Mouse (Mus musculus): Measurements from ENCODE around the gene Chrm1. TPM values are rescaled to one million over a fixed set of nuclear protein-coding genes. Genes with fewer than 3 reads are reported as not detected.
"Not testable (repeated sequence)": the region's sequence is repeated elsewhere in the genome, so short reads cannot be mapped to it uniquely, and the experiment has no call there.

The Chrm1 gene
- polyA plus RNA-seq, 1 experiment from 2014 or later, result 0.41 TPM

DNA sequence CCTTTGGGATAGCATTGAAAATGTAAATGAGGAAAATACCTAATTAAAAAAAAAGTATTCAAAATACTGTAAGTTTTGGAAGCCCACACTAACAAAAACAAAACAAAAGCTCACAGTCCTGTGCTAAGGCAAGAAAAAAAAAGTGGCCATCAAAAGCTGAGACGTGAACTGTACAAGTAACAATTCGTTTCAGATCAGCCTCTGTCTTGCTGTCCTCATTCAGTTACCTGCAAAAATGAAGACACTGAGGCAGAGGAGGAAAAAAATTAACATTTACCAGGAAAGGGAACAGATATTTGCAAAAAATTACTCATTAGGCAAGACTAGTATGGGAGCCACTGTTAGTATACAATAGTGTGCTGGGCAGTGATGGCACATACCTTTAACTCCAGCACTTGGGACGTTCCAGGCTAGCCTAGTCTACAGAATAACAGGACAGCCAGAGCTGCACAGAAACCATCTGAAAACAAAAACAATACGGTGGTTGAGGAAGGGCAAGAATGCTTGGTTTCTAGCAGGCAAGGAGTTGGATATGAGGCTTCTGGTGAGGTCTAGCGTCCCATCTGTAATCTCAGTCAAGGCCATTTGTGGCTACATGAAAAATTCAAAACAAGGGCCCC is 64.0 kb downstream of the Chrm1 start:
- H3K9me3 ChIP-seq, result no peaks in the 10 kb centered on the region
- no peaks in the 10 kb centered on the region for H3K27me3 ChIP-seq
- H3K4me2 ChIP-seq, result no peak overlapping the region
- no peak overlapping the region for H3K9ac ChIP-seq (replicated peaks)
- peaks cover 12% of the 10 kb centered on the region for H3K4me1 ChIP-seq (replicated peaks)
- H3K27ac ChIP-seq, result 0 out of 2 replicates have a peak overlapping the region, but pooled peaks have one; percentile 23
- H3K36me3 ChIP-seq, result peaks cover 32% of the 10 kb centered on the region
- 28% methylated on average over 5 of the region's 5 CpGs for WGBS
- no peak overlapping the region for H3K4me3 ChIP-seq (replicated peaks)
- ATAC-seq (ENCODE audit: insufficient number of reproducible peaks, insufficient read depth, low FRiP score, low TSS enrichment, low read depth), result no peak

GRCm38 (mm10) chr19:8728335-8729099 is 64.9 kb downstream of the Chrm1 start:
- not testable (repeated sequence) for H3K27ac ChIP-seq; ATAC-seq (ENCODE audit: insufficient number of reproducible peaks, insufficient read depth, low FRiP score, low TSS enrichment, low read depth); H3K9ac ChIP-seq (replicated peaks); H3K4me2 ChIP-seq; H3K9me3 ChIP-seq; H3K27me3 ChIP-seq; H3K4me3 ChIP-seq (replicated peaks)
- Histone ChIP-seq H3K4me1 (replicated peaks) (peaks cover 12% of the 10 kb centered on the region), H3K36me3 (peaks cover 32% of the 10 kb centered on the region)
- WGBS, result 50% methylated on average over 3 of the region's 3 CpGs

Other genes starting within 250 kb of the Chrm1 start
- 0.26 TPM in 1 of 2 replicates, not detected in the other for gene Slc22a8, start 72.5 kb upstream of the Chrm1 start, polyA plus RNA-seq (2016; fragmentation: Nextera tagmentation; extraction: Ambion mirVana)
- gene Slc22a6, start 45.8 kb upstream of the Chrm1 start, polyA plus RNA-seq (2016; fragmentation: Nextera tagmentation; extraction: Ambion mirVana), result not detected in 2 replicates
- gene Slc3a2, start 59.6 kb downstream of the Chrm1 start, polyA plus RNA-seq (2016; fragmentation: Nextera tagmentation; extraction: Ambion mirVana), result 114 and 115 TPM in 2 replicates
- 92.4 and 96.6 TPM in 2 replicates for gene Wdr74, start 72.0 kb downstream of the Chrm1 start, polyA plus RNA-seq (2016; fragmentation: Nextera tagmentation; extraction: Ambion mirVana)
- 2.7 and 3.5 TPM in 2 replicates for gene 1700092M07Rik, start 76.9 kb downstream of the Chrm1 start, polyA plus RNA-seq (2016; fragmentation: Nextera tagmentation; extraction: Ambion mirVana)
- 168 and 169 TPM in 2 replicates for gene Stx5a, start 77.6 kb downstream of the Chrm1 start, polyA plus RNA-seq (2016; fragmentation: Nextera tagmentation; extraction: Ambion mirVana)
- gene Nxf1, start 93.3 kb downstream of the Chrm1 start, polyA plus RNA-seq (2016; fragmentation: Nextera tagmentation; extraction: Ambion mirVana), result 219 and 237 TPM in 2 replicates
- gene Tmem223, start 107.2 kb downstream of the Chrm1 start, polyA plus RNA-seq (2016; fragmentation: Nextera tagmentation; extraction: Ambion mirVana), result 206 and 215 TPM in 2 replicates
- 50.2 and 51.5 TPM in 2 replicates for gene Tmem179b, start 110.7 kb downstream of the Chrm1 start, polyA plus RNA-seq (2016; fragmentation: Nextera tagmentation; extraction: Ambion mirVana)
- gene Taf6l, start 122.6 kb downstream of the Chrm1 start, polyA plus RNA-seq (2016; fragmentation: Nextera tagmentation; extraction: Ambion mirVana), result 38.8 and 41.8 TPM in 2 replicates
- 174 and 189 TPM in 2 replicates for gene Polr2g, start 134.8 kb downstream of the Chrm1 start, polyA plus RNA-seq (2016; fragmentation: Nextera tagmentation; extraction: Ambion mirVana)
- 6.1 and 6.2 TPM in 2 replicates for gene Zbtb3, start 138.8 kb downstream of the Chrm1 start, polyA plus RNA-seq (2016; fragmentation: Nextera tagmentation; extraction: Ambion mirVana)
- 70.3 and 77.2 TPM in 2 replicates for gene Ttc9c, start 155.5 kb downstream of the Chrm1 start, polyA plus RNA-seq (2016; fragmentation: Nextera tagmentation; extraction: Ambion mirVana)
- 6.0 and 6.7 TPM in 2 replicates for gene Hnrnpul2, start 156.2 kb downstream of the Chrm1 start, polyA plus RNA-seq (2016; fragmentation: Nextera tagmentation; extraction: Ambion mirVana)
- gene AC129217.1, start 166.0 kb downstream of the Chrm1 start, polyA plus RNA-seq (2016; fragmentation: Nextera tagmentation; extraction: Ambion mirVana), result not detected in 2 replicates
- 43.1 and 43.2 TPM in 2 replicates for gene Bscl2, start 173.7 kb downstream of the Chrm1 start, polyA plus RNA-seq (2016; fragmentation: Nextera tagmentation; extraction: Ambion mirVana)
- 10.7 and 12.0 TPM in 2 replicates for gene Gng3, start 175.4 kb downstream of the Chrm1 start, polyA plus RNA-seq (2016; fragmentation: Nextera tagmentation; extraction: Ambion mirVana)
- 0.24 and 0.58 TPM in 2 replicates for gene Lrrn4cl, start 187.0 kb downstream of the Chrm1 start, polyA plus RNA-seq (2016; fragmentation: Nextera tagmentation; extraction: Ambion mirVana)
- 184 and 185 TPM in 2 replicates for gene Ubxn1, start 207.7 kb downstream of the Chrm1 start, polyA plus RNA-seq (2016; fragmentation: Nextera tagmentation; extraction: Ambion mirVana)
- 64.0 and 66.0 TPM in 2 replicates for gene Uqcc3, start 217.1 kb downstream of the Chrm1 start, polyA plus RNA-seq (2016; fragmentation: Nextera tagmentation; extraction: Ambion mirVana)
- gene Lbhd1, start 219.9 kb downstream of the Chrm1 start, polyA plus RNA-seq (2016; fragmentation: Nextera tagmentation; extraction: Ambion mirVana), result 82.5 and 112 TPM in 2 replicates
- not detected in 2 replicates for gene Gm49403, start 220.1 kb downstream of the Chrm1 start, polyA plus RNA-seq (2016; fragmentation: Nextera tagmentation; extraction: Ambion mirVana)
- gene 1810009A15Rik, start 225.1 kb downstream of the Chrm1 start, polyA plus RNA-seq (2016; fragmentation: Nextera tagmentation; extraction: Ambion mirVana), result 112 and 114 TPM in 2 replicates
- gene Gm49416, start 225.1 kb downstream of the Chrm1 start, polyA plus RNA-seq (2016; fragmentation: Nextera tagmentation; extraction: Ambion mirVana), result not detected in 2 replicates
- 48.9 and 51.3 TPM in 2 replicates for gene Ints5, start 229.2 kb downstream of the Chrm1 start, polyA plus RNA-seq (2016; fragmentation: Nextera tagmentation; extraction: Ambion mirVana)
- gene Ganab, start 234.3 kb downstream of the Chrm1 start, polyA plus RNA-seq (2016; fragmentation: Nextera tagmentation; extraction: Ambion mirVana), result 116 and 117 TPM in 2 replicates